32 mouse cellular contexts compared by ENCODE assay signal in the genomic region with DNA sequence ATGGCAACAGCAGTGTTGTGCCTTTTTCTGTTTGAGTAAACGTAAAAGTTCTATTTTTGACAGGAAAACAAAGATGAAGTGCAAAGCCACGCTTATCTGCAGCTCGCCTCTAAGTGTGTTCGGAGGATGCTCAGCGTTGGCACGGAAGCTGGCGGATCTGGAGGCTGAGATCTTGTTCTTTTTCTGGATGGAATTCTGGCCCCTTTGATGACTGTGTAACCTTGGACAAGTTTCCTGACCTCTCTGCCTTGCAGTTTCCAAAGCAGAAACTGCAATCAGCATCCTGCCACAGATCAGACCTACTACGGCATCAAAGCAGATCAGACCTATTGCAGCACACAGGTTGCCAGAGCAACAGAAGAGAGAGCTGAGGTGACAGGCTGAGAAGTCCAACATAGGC.
A peak's percentile ranks its signal among the peaks of the same experiment; 100 is the strongest.
DNase-seq lines count a peak whose midpoint lies in the region; ATAC-seq and TF ChIP-seq lines count a peak whose summit lies in the region.
"Had no signal": no experiment of that assay in that cellular context is flagged by ENCODE, and none has a peak within 500 bp of the region (broad histone marks: within the 10 kb centered on the region; RNA-seq: fewer than 3 reads in every experiment).

No protein-coding gene starts in this region.

- ATAC-seq in heart, embryonic 15.5 days (replicated peaks; ENCODE audit: insufficient number of reproducible peaks, insufficient read depth, low FRiP score, low read depth) = no peak
- ATAC-seq in heart, postnatal 0 days (ENCODE audit: insufficient read depth, low read depth) = peak; percentile 71
- ATAC-seq: CD4-positive, CD25-positive, alpha-beta regulatory T cell, adult 4 months; forebrain, embryonic 14.5 days; hindbrain, postnatal 0 days; intestine, embryonic 15.5 days; lung, postnatal 0 days had no signal

- no peak for TF ChIP-seq CTCF in heart, postnatal 0 days (IDR thresholded peaks at IDR 0.05; ENCODE audit: low read depth)

- H3K27ac ChIP-seq in heart, embryonic 10.5 days = peak overlapping the region; percentile 31
- peak overlapping the region; percentile 56; the same call in 1 of the 2 replicates for H3K27ac ChIP-seq in heart, embryonic 15.5 days
- H3K27ac ChIP-seq in heart, postnatal 0 days (ENCODE audit: low read depth) = 0 out of 2 replicates have a peak overlapping the region, but pooled peaks have one; percentile 15
- H3K27ac ChIP-seq: embryonic facial prominence, embryonic 12.5 days; hindbrain, embryonic 12.5 days; hindbrain, postnatal 0 days; intestine, embryonic 15.5 days; limb, embryonic 10.5 days; limb, embryonic 15.5 days; liver, embryonic 13.5 days; midbrain, embryonic 12.5 days; neural tube, embryonic 12.5 days had no signal

- no peaks in the 10 kb centered on the region for H3K27me3 ChIP-seq in heart, embryonic 10.5 days (ENCODE audit: insufficient read depth, poor library complexity, severe bottlenecking)
- H3K27me3 ChIP-seq in heart, embryonic 15.5 days = no peaks in the 10 kb centered on the region
- H3K27me3 ChIP-seq in heart, postnatal 0 days (ENCODE audit: control insufficient read depth, insufficient read depth, low read length) = no peaks in the 10 kb centered on the region
- H3K27me3 ChIP-seq: embryonic facial prominence, embryonic 12.5 days; hindbrain, embryonic 12.5 days; intestine, embryonic 15.5 days; limb, embryonic 15.5 days; liver, embryonic 13.5 days; megakaryocyte, embryonic 14.5 days; midbrain, embryonic 12.5 days; neural tube, embryonic 12.5 days had no signal

- DNase-seq in heart, embryonic 10.5 days (ENCODE audit: low spot score) = no peak
- DNase-seq in heart, postnatal 36 days = no peak
- no peak for DNase-seq in heart, postnatal 10 days
- DNase-seq in brain, adult 2 months (ENCODE audit: low read depth, low spot score) = peak; percentile 29
- DNase-seq in heart, postnatal 0 days (ENCODE audit: low spot score) = no peak
- no peak for DNase-seq in spleen, postnatal 36 days (ENCODE audit: low spot score in 2 of 2)
- DNase-seq: adrenal gland, postnatal 14 days; cerebellum, adult 11-12 months; cerebellum, adult 9-11 months; embryo, embryonic 11 days; gastrocnemius, postnatal 10 days; kidney, adult 2 months; kidney, postnatal 36 days; liver, embryonic 13.5 days; lung, adult 18-20 months; lung, postnatal 4 days; thymus, adult 2 months; thymus, postnatal 4 days had no signal

- H3K9me3 ChIP-seq in heart, embryonic 10.5 days = no peaks in the 10 kb centered on the region
- H3K9me3 ChIP-seq in heart, embryonic 15.5 days (replicated peaks) = no peaks in the 10 kb centered on the region
- no peaks in the 10 kb centered on the region for H3K9me3 ChIP-seq in heart, postnatal 0 days (replicated peaks; ENCODE audit: control insufficient read depth, low read length)
- H3K9me3 ChIP-seq: embryonic facial prominence, embryonic 12.5 days; hindbrain, embryonic 12.5 days; intestine, embryonic 15.5 days; limb, embryonic 10.5 days; limb, embryonic 15.5 days; liver, embryonic 13.5 days; midbrain, embryonic 12.5 days; neural tube, embryonic 12.5 days had no signal

- WGBS in heart, embryonic 10.5 days = 36% methylated on average over 8 of the region's 8 CpGs
- WGBS in heart, embryonic 15.5 days = 31% methylated on average over 8 of the region's 8 CpGs
- 22% methylated on average over 8 of the region's 8 CpGs for WGBS in heart, postnatal 0 days

- H3K4me2 ChIP-seq in heart, embryonic 15.5 days = no peak overlapping the region
- no peak overlapping the region for H3K4me2 ChIP-seq in heart, postnatal 0 days (ENCODE audit: low read depth, low read length)
- H3K4me2 ChIP-seq: embryonic facial prominence, embryonic 12.5 days; hindbrain, embryonic 12.5 days; intestine, embryonic 15.5 days; limb, embryonic 15.5 days; liver, embryonic 13.5 days; midbrain, embryonic 12.5 days; neural tube, embryonic 12.5 days had no signal

- no peak overlapping the region for H3K9ac ChIP-seq in heart, embryonic 15.5 days
- H3K9ac ChIP-seq in heart, postnatal 0 days (replicated peaks; ENCODE audit: low read depth, low read length) = no peak overlapping the region
- H3K9ac ChIP-seq: embryonic facial prominence, embryonic 12.5 days; hindbrain, embryonic 12.5 days; intestine, embryonic 15.5 days; limb, embryonic 15.5 days; liver, embryonic 13.5 days; midbrain, embryonic 12.5 days; neural tube, embryonic 12.5 days had no signal

- H3K36me3 ChIP-seq in heart, embryonic 10.5 days = no peaks in the 10 kb centered on the region
- H3K36me3 ChIP-seq in heart, embryonic 15.5 days = no peaks in the 10 kb centered on the region
- H3K36me3 ChIP-seq in heart, postnatal 0 days (replicated peaks; ENCODE audit: control insufficient read depth, insufficient read depth, low read length) = no peaks in the 10 kb centered on the region
- H3K36me3 ChIP-seq: embryonic facial prominence, embryonic 12.5 days; hindbrain, embryonic 12.5 days; intestine, embryonic 15.5 days; limb, embryonic 10.5 days; limb, embryonic 15.5 days; liver, embryonic 13.5 days; midbrain, embryonic 12.5 days; neural tube, embryonic 12.5 days had no signal

- H3K4me3 ChIP-seq in heart, embryonic 10.5 days = no peak overlapping the region
- H3K4me3 ChIP-seq in heart, embryonic 15.5 days = no peak overlapping the region
- H3K4me3 ChIP-seq in heart, postnatal 0 days (ENCODE audit: low read depth, low read length) = no peak overlapping the region
- H3K4me3 ChIP-seq: embryonic facial prominence, embryonic 12.5 days; hindbrain, embryonic 12.5 days; intestine, embryonic 15.5 days; limb, embryonic 10.5 days; limb, embryonic 15.5 days; liver, embryonic 13.5 days; megakaryocyte, embryonic 14.5 days; midbrain, embryonic 12.5 days; myocyte; neural tube, embryonic 12.5 days had no signal

- intact Hi-C loops in heart, postnatal 36 days (cut with DNase I) = no loop called here
- intact Hi-C loops in heart, postnatal 10 days (cut with DNase I) = no loop called here

- peaks cover 35% of the 10 kb centered on the region for H3K4me1 ChIP-seq in heart, embryonic 10.5 days
- H3K4me1 ChIP-seq in heart, embryonic 15.5 days (replicated peaks) = peaks cover 21% of the 10 kb centered on the region
- H3K4me1 ChIP-seq in heart, postnatal 0 days (ENCODE audit: control insufficient read depth, insufficient read depth) = peaks cover 8% of the 10 kb centered on the region; the same call in 1 of the 2 replicates
- H3K4me1 ChIP-seq: embryonic facial prominence, embryonic 12.5 days; hindbrain, embryonic 12.5 days; intestine, embryonic 15.5 days; limb, embryonic 10.5 days; limb, embryonic 15.5 days; liver, embryonic 13.5 days; megakaryocyte, embryonic 14.5 days; midbrain, embryonic 12.5 days; neural tube, embryonic 12.5 days had no signal

- no peak for TF ChIP-seq EP300 in heart, postnatal 0 days (IDR thresholded peaks at IDR 0.05; ENCODE audit: low read depth)
